Mouse (Mus musculus) 3T3-L1 (cell line): ENCODE data around the gene Ica1.

Source experiments
- DNase-seq: peaks from one replicate; pipeline ENCODE4 v3.0.0-alpha.2; 2015; ENCODE audit warnings: low read depth, low spot score

Gene Ica1

GRCm38 (mm10) chr6:8778296-8778649 is at the start of gene Ica1:
Gene Ica1, minus strand, starts transcription at chr6:8778488.
- no peak for DNase-seq

DNA sequence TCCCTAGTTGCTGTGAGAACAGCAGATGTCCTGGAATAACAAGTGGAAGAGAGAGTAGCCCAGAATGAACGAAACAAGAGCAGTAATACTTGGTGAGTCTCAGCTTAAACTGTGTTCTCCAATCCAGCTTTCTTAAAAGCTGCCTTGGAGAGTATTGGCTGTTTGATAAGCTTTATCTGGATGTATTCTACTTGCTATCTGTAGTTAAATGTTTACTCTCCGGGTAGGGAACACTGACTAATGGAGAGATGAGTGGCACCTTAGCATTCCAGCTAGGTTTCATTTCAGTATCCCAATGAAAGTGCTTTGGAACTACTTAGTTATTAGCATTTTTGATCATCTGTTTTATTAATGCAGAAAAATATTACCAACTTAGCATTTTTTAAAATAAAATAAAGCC is 41.6 kb upstream of the Ica1 start:
- no peak for DNase-seq

- no peak for DNase-seq
These were observed 36.2 kb upstream of the Ica1 start for GRCm38 (mm10) chr6:8814332-8815002.

DNA sequence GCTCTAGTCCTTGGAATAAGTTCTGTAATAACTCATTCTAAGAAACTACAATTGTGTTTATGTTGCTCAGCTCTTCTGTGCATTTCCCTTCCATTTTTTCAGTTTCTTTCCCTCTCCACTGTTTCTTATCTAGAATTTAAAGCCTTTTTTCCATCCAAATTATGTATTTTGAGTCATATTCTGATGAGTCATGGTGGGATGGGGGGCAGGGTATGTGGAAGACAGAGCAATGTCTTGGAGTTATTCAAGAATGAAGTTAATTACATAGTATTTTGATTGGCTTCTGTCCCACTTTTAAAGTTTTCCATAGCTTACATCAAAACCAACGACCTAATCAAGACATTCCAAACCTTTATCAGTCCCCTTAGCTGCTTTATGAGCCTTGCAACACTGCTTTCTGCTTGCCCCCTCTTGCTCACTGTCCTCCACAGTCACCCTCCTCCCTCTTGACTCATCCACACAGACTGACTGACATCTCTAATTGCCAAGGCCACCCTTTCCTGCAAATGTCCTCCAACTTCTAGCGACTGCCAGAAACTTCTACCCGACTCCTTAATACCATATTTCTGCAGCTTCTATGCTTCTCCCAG is 24.4 kb upstream of the Ica1 start:
- peak; percentile 80 for DNase-seq

DNA sequence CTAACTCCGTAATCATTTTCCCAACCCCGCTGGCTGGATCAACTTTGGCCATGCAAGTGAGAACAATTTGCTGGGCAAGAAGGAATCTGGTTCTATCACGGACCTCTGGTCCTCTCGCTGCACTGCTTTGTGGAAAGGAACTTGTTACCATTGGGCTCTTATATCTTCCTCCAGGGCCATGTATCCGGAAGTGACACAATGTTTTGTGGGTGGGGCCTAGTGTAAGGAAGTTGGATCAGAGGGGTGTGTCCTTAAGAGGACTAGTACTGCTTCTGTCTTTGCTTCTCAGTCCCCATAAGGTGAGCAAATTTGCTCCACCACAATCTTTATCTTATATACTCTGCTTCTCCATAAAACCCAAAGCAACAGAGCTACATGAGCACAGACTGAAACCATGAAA is 14.1 kb upstream of the Ica1 start:
- no peak for DNase-seq

DNA sequence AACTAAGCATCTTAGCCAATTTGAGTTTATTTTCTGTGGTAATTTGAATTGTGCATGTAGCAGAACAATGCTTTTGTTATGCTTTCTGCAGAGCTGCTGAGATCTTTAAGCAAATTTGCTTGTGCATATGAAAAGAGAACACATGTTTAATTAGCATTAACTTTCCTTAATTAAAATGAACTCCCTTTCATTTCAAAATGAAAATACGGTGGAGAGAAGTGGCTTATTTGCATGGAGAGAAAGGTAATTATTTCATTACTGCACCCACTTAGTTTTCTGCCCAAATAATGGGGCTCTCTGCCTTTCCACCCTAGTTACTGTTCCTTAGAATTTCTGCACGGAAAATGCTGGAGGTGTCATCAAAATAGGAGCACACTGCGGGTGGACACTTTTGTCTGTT is 13.5 kb upstream of the Ica1 start:
- DNase-seq, result no peak

DNA sequence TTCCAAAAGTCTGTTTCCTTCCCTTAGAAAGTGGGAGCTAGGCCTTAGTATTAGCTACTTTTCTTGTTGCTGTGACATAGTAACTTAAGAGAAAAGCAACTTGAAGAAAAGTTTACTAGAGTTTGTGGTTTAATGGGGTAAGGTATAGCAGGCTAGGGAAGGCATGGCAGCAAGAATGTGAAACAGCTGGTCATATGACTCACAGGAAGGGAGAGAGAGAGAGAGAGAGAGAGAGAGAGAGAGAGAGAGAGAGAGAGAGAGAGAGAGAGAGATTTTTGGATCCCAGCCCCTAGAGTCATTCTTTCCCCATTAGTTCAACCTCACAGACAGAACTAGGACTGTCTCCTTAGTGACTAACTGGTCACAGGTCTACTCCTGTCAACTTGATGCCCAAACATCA is 2.3 kb upstream of the Ica1 start:
- peak; percentile 69 for DNase-seq

- peak; percentile 63 for DNase-seq
These were observed 635 bp downstream of the Ica1 start for GRCm38 (mm10) chr6:8777411-8778295.

- peak; percentile 60 for DNase-seq
These were observed 6.7 kb downstream of the Ica1 start for GRCm38 (mm10) chr6:8771539-8771938.

- DNase-seq, result no peak
These were observed 7.9 kb downstream of the Ica1 start for GRCm38 (mm10) chr6:8770341-8770740.

DNA sequence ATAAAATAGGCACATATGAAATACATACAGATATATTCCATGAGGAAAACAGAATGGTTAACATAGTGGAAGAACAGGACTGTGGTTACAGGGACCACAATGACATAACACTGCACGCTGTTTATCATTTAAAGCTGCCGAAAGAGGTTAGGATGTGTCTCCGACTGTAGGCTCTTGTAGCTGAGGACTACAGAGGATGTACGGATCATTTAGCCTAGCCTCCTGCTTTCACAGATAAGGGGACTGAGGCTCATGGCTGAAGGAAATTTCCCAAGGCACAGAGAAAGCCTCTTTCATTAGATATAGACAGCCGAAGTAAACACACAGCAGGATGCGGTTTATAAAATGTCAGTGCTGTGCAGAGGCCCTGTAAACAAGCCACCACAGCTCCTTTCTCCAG is 8.5 kb downstream of the Ica1 start:
- DNase-seq, result no peak

GRCm38 (mm10) chr6:8766652-8767051 is 11.6 kb downstream of the Ica1 start:
- no peak for DNase-seq

- no peak for DNase-seq
These were observed 12.5 kb downstream of the Ica1 start for GRCm38 (mm10) chr6:8765801-8766200.

- DNase-seq, result no peak
These were observed 13.2 kb downstream of the Ica1 start for GRCm38 (mm10) chr6:8765064-8765463.

DNA sequence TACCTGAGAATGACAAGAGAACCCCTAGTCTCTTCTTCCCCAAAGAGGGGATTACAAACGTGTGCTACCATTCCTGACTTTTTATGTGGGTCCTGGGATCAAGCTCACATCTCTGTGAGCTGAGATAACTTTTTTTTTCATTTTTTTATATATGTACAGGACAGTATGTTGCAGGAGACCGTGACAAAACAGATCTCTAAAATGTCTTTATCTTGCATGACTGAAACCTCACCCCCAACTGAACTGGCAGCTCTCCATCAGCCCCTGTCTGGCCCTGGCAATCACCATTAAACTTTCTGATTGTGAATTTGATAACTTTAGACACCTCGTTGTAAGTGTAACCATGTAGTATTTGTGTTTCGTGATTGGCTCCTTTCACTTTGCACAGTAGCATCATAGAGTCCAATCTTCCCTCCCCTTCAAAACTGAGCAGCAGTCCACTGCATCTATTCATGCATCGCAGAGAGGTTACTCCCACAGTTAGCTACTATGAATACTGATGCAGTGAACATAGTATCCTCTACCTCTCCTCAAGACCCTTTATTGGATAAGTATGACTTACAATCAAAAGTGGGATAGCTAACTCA is 17.5 kb downstream of the Ica1 start:
- no peak for DNase-seq

DNA sequence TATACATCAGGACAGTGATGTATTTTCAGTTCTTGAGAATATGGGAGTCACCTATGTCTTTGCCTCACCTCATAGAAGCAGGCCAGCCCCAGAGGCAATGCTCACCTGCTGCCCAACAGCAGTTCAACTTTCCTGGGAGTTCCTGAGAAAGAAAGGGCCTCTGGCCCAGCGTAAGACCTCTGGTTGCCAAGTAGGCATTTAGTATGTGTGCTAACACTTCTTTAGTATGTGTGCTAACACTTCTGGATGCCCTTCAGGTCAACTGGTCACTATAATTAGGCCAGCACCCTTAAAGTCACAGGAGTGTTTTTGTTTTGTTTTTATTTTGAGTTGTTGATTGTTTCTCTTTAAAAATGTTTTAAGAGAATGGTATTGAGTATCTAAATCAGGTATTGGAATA is 18.4 kb downstream of the Ica1 start:
- no peak for DNase-seq

GRCm38 (mm10) chr6:8755760-8756276 is 22.5 kb downstream of the Ica1 start:
- no peak for DNase-seq

DNA sequence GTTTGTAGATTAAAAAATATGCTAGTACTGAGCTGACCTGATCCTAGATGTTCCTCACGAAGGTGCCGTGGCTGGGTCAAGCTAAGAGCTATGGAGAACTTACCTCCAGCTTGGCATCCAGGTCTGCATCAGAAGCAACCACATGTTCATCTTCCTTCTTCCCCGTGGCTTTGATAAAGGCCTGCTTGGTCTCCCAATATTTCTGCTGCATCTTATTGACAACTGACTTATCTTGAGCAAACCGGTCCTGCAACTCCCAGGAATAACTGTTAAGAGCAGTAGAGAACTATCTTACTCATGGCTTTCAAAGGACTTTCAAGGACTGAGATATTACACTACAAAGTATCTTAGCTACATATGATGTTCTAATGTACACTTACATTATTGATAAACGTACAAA is 23.8 kb downstream of the Ica1 start:
- no peak for DNase-seq

GRCm38 (mm10) chr6:8753723-8754036 is 24.6 kb downstream of the Ica1 start:
- no peak for DNase-seq

GRCm38 (mm10) chr6:8752984-8753722 is 25.1 kb downstream of the Ica1 start:
- no peak for DNase-seq

- DNase-seq, result no peak
These were observed 33.4 kb downstream of the Ica1 start for GRCm38 (mm10) chr6:8744886-8745285.
